ENCODE assay signal across 8 mouse cellular contexts in genomic region chr11:83409087-83409754, GRCm38 (mm10). TPM values are rescaled to one million over a fixed set of nuclear protein-coding genes. Genes with fewer than 3 reads are reported as not detected.
A peak's percentile ranks its signal among the peaks of the same experiment; 100 is the strongest.
DNase-seq lines count a peak whose midpoint lies in the region; ATAC-seq lines count a peak whose summit lies in the region.

Rasl10b (plus strand) TSS chr11:83409137.

- peak within 1 kb of the TSS; percentile 79 for H3K4me3 ChIP-seq in heart, embryonic 16.5 days (ENCODE audit: low read length)

- H3K27ac ChIP-seq in heart, embryonic 16.5 days (ENCODE audit: low read length) = peak within 1 kb of the TSS; percentile 51; the same call in 1 of the 2 replicates

- H3K27me3 ChIP-seq in heart, embryonic 16.5 days (ENCODE audit: control insufficient read depth, insufficient read depth, low read length) = peaks cover 5% of the 10 kb centered on the region

- peaks cover 10% of the 10 kb centered on the region; the same call in 1 of the 2 replicates for H3K4me1 ChIP-seq in heart, embryonic 16.5 days (ENCODE audit: control insufficient read depth, insufficient read depth, low read length)

- H3K4me2 ChIP-seq in heart, embryonic 16.5 days (ENCODE audit: low read depth, low read length) = peak within 1 kb of the TSS; percentile 88

- H3K9me3 ChIP-seq in heart, embryonic 16.5 days (replicated peaks; ENCODE audit: control insufficient read depth, low read length) = no peaks in the 10 kb centered on the region

- DNase-seq in ES-CJ7 (ENCODE audit: low read depth, low spot score) = peak; percentile 36
- DNase-seq in R1 (ENCODE audit: low read depth, low spot score) = peak; percentile 58
- peak; percentile 68 for DNase-seq in embryo, embryonic 10 days (ENCODE audit: low spot score)
- DNase-seq in kidney, postnatal 25 days = peak; percentile 58 to 74
- DNase-seq in lung, postnatal 10 days = peak; percentile 39
- peak; percentile 20 for DNase-seq in yolk sac, embryonic 10.5 days (ENCODE audit: low spot score)
- DNase-seq in T-cell, adult 2 months (ENCODE audit: low spot score) = no peak

- no peaks in the 10 kb centered on the region; the same call in 1 of the 2 replicates for H3K36me3 ChIP-seq in heart, embryonic 16.5 days (ENCODE audit: control insufficient read depth, insufficient read depth)

- peak within 1 kb of the TSS; percentile 86 for H3K9ac ChIP-seq in heart, embryonic 16.5 days (ENCODE audit: low read length)

- ATAC-seq in heart, embryonic 16.5 days (replicated peaks; ENCODE audit: extremely low read depth, insufficient read depth, low FRiP score) = peak; percentile 68

- 1% methylated on average over 44 of the region's 44 CpGs for WGBS in heart, embryonic 16.5 days

RNA-seq across cellular contexts. Expression of gene Rasl10b, which starts in this region (rescaled TPM):
- polyA plus RNA-seq in heart, embryonic 16.5 days (2015; fragmentation: Nextera tagmentation; extraction: Ambion mirVana) = 5.7 and 9.1 TPM in 2 replicates
